Mouse (Mus musculus): ENCODE data around the gene Als2cl.

The Als2cl gene

GRCm38 (mm10) chr9:110879191-110879920 lies at the start of gene Als2cl:
Gene Als2cl, plus strand, starts transcription at chr9:110879870.
- no peak for DNase-seq (ENCODE audit: low read depth, low spot score)

GRCm38 (mm10) chr9:110833021-110833420 lies 46.6 kb upstream of the Als2cl start:
- DNase-seq (ENCODE audit: low read depth, low spot score), result no peak

- no peak for DNase-seq (ENCODE audit: low read depth, low spot score)
These were observed 45.3 kb upstream of the Als2cl start, which contains the start of gene Prss45 for GRCm38 (mm10) chr9:110834411-110834810. Gene Prss45, plus strand, starts transcription at chr9:110834588.

GRCm38 (mm10) chr9:110834961-110835360 lies 44.7 kb upstream of the Als2cl start:
- no peak for DNase-seq (ENCODE audit: low read depth, low spot score)

- DNase-seq (ENCODE audit: low read depth, low spot score), result no peak
These were observed 43.6 kb upstream of the Als2cl start for GRCm38 (mm10) chr9:110836112-110836511.

- DNase-seq (ENCODE audit: low read depth, low spot score), result no peak
These were observed 38.8 kb upstream of the Als2cl start for GRCm38 (mm10) chr9:110840905-110841304.

- no peak for DNase-seq (ENCODE audit: low read depth, low spot score)
These were observed 38.2 kb upstream of the Als2cl start for GRCm38 (mm10) chr9:110841438-110841837.

GRCm38 (mm10) chr9:110844206-110844605 lies 35.5 kb upstream of the Als2cl start, which contains the start of gene Prss46:
Gene Prss46, plus strand, starts transcription at chr9:110844506.
- DNase-seq (ENCODE audit: low read depth, low spot score), result no peak

- no peak for DNase-seq (ENCODE audit: low read depth, low spot score)
These were observed 30.5 kb upstream of the Als2cl start for GRCm38 (mm10) chr9:110849162-110849561.

DNA sequence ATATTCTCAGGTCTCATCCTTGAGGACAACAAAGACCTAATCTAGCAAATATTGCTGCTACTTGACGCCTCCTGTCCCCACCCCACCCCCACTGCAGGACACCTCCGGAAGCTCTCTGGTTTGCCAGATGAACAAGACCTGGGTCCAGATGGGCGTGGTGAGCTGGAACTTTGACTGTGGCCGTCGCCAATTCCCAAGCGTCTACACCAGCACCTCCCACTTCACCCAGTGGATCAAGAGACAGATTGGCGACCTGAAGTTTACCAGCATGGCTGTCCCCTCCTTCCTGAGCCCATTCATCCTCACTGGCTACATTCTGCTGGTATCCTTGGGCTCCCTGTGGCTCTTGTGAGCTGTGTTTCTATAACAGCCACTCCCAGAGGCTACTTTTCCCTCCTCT lies 23.8 kb upstream of the Als2cl start:
- DNase-seq (ENCODE audit: low read depth, low spot score), result no peak

- DNase-seq (ENCODE audit: low read depth, low spot score), result no peak
These were observed 22.8 kb upstream of the Als2cl start for GRCm38 (mm10) chr9:110856920-110857319.

- peak; percentile 30 for DNase-seq (ENCODE audit: low read depth, low spot score)
These were observed 21.7 kb upstream of the Als2cl start, which contains the start of gene Prss50 for GRCm38 (mm10) chr9:110857781-110858472. Gene Prss50, plus strand, starts transcription at chr9:110857967.

GRCm38 (mm10) chr9:110858523-110858922 lies 21.1 kb upstream of the Als2cl start:
- DNase-seq (ENCODE audit: low read depth, low spot score), result peak; percentile 45

DNA sequence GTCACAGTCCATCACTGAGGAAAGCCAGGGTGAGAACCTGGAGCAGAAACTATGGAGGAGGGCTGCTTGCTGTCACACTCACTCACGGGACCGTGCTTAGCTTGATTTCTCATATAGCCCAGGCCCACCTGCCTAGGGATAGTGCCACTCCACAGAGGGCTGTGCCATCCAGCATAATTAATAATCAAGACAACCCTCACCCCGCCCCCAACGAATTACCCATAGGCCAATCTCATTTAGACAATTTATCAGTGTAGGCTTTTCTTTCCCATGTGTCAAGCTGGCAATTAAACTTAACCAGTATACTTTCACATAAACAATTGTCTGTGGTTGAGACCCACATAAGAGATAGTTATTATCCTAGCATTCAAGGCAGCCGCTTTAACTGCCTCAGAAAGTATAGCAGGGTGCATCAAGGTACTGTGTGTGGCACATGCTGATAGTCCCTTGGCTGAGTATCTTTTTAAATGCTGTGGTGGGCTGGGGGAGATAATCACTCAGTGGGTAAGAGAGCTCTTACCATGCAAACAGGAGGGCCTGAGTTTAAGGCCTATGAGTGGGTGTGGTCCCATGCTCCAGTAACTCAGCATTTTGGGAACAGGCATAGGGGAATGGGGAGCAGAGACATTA lies 20.6 kb upstream of the Als2cl start:
- no peak for DNase-seq (ENCODE audit: low read depth, low spot score)

- DNase-seq (ENCODE audit: low read depth, low spot score), result peak; percentile 68
These were observed 8.6 kb upstream of the Als2cl start for GRCm38 (mm10) chr9:110871030-110871429.

DNA sequence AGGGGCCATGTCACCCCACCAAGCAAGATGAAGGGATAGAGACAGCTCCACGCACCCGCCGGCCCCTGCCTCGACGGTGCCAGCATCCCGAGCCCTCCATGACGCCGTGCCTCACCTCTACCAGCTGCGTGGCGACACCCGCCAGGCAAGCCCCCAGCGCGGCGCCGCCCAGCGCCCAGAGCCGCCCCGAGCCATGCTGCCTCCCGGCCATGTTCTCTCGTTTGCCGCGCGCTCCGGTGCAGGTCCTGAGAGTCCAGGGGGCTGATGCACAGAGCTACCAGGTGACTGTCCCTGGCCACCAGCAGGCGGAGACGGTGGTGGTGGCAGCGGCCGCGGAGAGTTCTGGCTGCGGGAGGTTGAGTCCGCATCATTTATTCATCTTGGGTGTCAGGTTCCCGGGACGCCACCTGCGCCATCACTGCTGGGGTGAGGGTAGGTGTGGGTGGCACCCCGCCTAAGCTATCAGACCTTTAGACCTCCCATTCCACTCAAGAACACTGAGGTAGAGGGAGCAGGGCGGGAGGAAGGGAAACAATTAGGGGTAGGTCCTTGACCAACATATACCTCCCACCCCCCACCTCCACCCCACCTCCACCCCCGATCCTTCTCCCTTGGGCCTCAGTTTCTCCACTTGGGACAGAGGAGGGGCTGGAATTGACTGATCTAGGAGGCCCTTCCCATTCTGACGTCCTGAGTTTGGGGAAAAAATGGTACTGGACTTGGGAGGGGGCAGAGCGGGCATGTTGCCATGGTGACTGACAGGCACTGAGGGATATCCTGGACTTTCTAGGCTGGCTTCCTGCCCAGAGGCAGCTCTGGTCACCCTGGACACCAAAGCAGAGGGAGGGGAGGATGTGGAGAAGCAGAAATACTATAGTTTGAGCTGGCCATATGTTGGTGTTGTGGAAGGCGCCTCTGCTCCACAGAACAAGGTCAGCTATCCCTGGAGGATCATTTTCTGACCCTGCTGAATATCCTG lies 5.7 kb upstream of the Als2cl start:
- no peak for DNase-seq (ENCODE audit: low read depth, low spot score)

- DNase-seq (ENCODE audit: low read depth, low spot score), result no peak
These were observed 4.9 kb upstream of the Als2cl start for GRCm38 (mm10) chr9:110874660-110875191.

DNA sequence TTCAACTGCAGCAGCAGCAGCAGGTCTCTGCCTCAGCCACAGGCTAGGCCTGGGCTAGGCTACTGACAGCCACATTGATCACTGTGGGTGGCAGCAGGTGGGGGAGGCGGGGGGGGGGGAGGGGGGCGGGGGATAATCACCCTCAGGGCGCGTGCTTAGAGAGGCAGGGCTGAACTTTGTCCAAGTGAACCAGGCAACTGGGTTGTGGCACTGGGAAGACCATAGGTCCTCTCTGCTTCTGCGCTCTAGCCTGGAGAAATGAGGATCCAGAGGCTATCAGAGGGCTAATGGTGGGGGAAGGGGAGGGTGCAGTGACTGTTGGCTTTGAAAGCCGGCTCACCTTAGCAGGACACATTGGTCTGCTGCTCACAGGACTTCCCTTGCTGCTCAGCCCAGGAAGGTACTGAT lies 4.4 kb upstream of the Als2cl start:
- DNase-seq (ENCODE audit: low read depth, low spot score), result no peak

DNA sequence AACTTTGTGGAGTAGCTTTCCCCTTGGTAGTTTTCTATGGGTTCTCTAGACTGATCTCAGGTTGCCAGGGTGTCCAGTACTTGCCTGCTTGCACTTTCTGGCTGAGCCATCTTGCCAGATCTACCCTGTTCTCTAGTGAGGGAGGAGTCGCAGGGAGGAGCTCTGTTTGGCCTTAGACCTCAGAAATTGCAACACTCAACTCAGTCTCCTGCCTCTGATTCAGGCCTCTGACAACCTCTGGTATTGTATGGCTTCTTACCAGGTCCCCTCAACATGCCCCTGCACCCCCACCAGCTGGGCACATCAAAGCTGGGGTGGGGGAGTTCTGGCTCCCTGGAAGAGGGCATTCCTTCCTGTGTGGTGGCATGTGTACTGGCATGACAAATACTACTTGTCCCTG lies 2.3 kb upstream of the Als2cl start:
- no peak for DNase-seq (ENCODE audit: low read depth, low spot score)

DNA sequence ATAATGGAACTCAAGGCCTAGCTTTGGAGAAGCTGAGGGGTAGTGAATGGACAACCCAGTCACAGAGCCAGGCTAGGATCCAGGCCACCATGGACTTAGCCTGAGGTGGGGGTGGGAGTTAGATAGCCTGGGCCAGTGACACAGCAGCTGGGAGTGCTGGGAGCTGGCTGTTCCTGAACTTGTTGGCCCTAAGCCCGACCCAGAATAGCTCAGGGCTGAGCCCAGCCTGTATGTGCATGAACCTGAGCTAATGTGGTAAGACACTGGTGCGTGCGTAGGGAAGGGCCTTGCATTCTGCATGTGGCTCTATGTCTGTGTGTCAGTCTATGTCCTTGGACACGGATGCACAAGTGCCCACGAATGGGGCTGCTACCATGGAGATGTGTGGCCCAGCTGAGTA lies 1.8 kb upstream of the Als2cl start:
- DNase-seq (ENCODE audit: low read depth, low spot score), result no peak

DNA sequence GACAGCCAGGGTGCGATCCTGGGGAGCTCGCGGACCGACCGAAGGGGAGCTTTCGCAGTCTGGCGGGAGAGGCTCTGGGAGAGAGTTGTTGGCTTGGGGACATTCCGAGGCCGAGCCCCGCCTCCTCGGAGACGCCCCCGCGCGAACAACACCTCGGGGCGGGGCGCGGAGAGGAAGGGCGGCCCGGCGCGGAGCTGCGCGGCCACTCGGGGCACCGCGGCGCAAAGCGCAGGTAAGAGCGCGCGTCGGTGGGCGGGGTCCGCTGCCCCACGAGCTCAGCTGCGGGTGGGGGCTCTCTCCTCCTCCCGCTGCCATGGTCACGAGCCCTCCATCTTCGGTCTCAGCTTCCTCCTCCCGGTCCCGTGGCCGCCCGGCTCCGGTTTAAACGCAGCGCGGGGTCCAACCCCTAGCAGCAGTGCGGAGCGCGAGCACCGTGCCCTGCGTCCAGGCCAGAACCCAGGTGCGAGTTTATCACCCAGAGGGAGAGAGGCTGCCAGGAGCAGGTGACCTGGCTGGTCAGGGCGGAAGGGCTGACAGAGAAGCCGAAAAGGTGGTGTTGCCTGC lies 410 bp downstream of the Als2cl start, which contains the start of gene Tmie:
TSS of gene Tmie (minus strand) at position 116 of the 564 bp plus-strand sequence.
- DNase-seq (ENCODE audit: low read depth, low spot score), result no peak

Measured in forelimb bud, embryonic 11.5 days (tissue).